Mouse (Mus musculus) liver, embryonic 12.5 days (tissue): ENCODE results near the gene Ttll12. TPM values are rescaled to one million over a fixed set of nuclear protein-coding genes. Genes with fewer than 3 reads are reported as not detected.

Experiments
- ATAC-seq: fragments of 200-750 bp; cut with Nextera tagmentation; 2 replicates; pipeline ENCODE4 v1.8.0; 2017; ENCODE audit warnings: moderate number of reproducible peaks, mild to moderate bottlenecking, moderate library complexity
- H3K27ac ChIP-seq: fragments of 300-500 bp; sonication (generic); 2 replicates; pipeline ENCODE4 v1.5.1; 2016; ENCODE audit warnings: mild to moderate bottlenecking
- H3K27me3 ChIP-seq: fragments of 300-500 bp; sonication (generic); replicated peaks from 2 replicates; pipeline ENCODE4 v1.6.1; 2016; ENCODE audit warnings: mild to moderate bottlenecking, moderate library complexity
- H3K36me3 ChIP-seq: fragments of 300-500 bp; sonication (generic); 2 replicates; pipeline ENCODE4 v1.6.1; 2016; ENCODE audit warnings: mild to moderate bottlenecking, moderate library complexity
- H3K4me1 ChIP-seq: fragments of 300-500 bp; sonication (generic); 2 replicates; pipeline ENCODE4 v1.6.1; 2016
- H3K4me2 ChIP-seq: fragments of 300-500 bp; sonication (generic); 2 replicates; pipeline ENCODE4 v1.6.1; 2016; ENCODE audit warnings: mild to moderate bottlenecking, moderate library complexity
- H3K4me3 ChIP-seq: fragments of 300-500 bp; sonication (generic); 2 replicates; pipeline ENCODE4 v1.5.1; 2016; ENCODE audit warnings: mild to moderate bottlenecking, moderate library complexity
- H3K9ac ChIP-seq: fragments of 300-500 bp; sonication (generic); 2 replicates; pipeline ENCODE4 v1.6.1; 2016; ENCODE audit warnings: mild to moderate bottlenecking, moderate library complexity
- H3K9me3 ChIP-seq: fragments of 300-500 bp; sonication (generic); replicated peaks from 2 replicates; pipeline ENCODE4 v1.6.1; 2016; ENCODE audit warnings: mild to moderate bottlenecking, moderate library complexity
- WGBS: fragments of 180-500 bp; shearing (Covaris S2); methylation state at CpG from one replicate; pipeline ENCODE4 v1.1.7; 2016; ENCODE audit not compliant: insufficient replicate concordance; 5-methylcytosine and 5-hydroxymethylcytosine counted together
- polyA plus RNA-seq: library from polyadenylated mRNA; unstranded; fragments of >200 nt; fragmentation: Nextera tagmentation; extraction: Ambion mirVana; gene quantifications from 2 replicates; pipeline ENCODE4 v1.2.1, GENCODE M21; 2016

Gene Ttll12
- polyA plus RNA-seq, 1 experiment from 2014 or later, result 62.7 TPM

DNA sequence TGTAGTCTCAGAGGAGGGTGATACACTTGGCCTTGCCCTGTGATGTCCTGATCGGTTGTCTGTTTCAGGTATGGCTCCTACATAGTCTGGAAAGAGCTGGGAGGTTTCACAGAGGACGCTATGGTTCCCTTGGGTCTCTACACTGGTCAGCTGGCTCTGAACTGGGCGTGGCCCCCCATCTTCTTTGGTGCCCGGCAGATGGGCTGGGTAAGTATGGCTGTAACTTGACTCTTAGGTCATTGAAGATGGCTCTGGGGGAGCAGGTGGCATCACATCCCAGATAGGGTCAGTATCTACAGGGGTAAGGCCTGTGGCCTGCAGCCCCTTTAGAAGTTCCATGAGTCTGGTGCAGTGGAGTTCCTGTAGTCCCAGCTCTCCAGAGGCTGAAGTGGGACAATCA, 22.8 kb downstream of the Ttll12 start:
- H3K27ac ChIP-seq, result no peak overlapping the region
- no peak for ATAC-seq

DNA sequence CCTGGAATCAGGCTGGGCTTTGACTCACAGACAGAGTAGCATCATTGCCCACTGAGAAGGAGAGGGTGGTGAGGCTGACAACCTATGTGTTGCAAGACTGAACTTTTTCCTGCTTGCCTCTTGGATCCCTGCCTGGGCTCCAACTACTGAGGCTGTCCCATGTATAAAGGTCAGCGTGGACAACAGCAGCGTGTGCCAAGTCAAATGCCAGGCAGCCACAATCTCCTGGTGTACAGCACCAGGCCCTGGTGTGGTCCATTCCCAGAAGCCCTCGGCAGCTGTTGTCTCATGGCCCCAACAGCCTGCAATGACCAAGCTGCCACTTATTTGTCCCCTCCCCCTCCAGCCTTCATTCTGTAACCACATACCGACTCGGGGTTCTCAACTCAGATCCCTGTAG, 23.3 kb downstream of the Ttll12 start:
- ATAC-seq, result no peak
- no peak overlapping the region for H3K4me2 ChIP-seq
- H3K4me3 ChIP-seq, result no peak overlapping the region
- H3K27me3 ChIP-seq, result no peaks in the 10 kb centered on the region
- no peak overlapping the region for H3K27ac ChIP-seq
- peaks cover 40% of the 10 kb centered on the region for H3K4me1 ChIP-seq
- peaks cover 51% of the 10 kb centered on the region for H3K36me3 ChIP-seq
- no peaks in the 10 kb centered on the region for H3K9me3 ChIP-seq
- no peak overlapping the region for H3K9ac ChIP-seq
- WGBS, result 77% methylated on average over 5 of the region's 5 CpGs

More for the DNA sequence above, 22.8 kb downstream of the Ttll12 start:
- no peaks in the 10 kb centered on the region for H3K27me3 ChIP-seq
- H3K4me1 ChIP-seq, result peaks cover 35% of the 10 kb centered on the region
- H3K4me3 ChIP-seq, result no peak overlapping the region
- no peaks in the 10 kb centered on the region for H3K9me3 ChIP-seq
- no peak overlapping the region for H3K9ac ChIP-seq
- H3K36me3 ChIP-seq, result peaks cover 56% of the 10 kb centered on the region
- H3K4me2 ChIP-seq, result no peak overlapping the region
- WGBS, result 75% methylated on average over 4 of the region's 4 CpGs

DNA sequence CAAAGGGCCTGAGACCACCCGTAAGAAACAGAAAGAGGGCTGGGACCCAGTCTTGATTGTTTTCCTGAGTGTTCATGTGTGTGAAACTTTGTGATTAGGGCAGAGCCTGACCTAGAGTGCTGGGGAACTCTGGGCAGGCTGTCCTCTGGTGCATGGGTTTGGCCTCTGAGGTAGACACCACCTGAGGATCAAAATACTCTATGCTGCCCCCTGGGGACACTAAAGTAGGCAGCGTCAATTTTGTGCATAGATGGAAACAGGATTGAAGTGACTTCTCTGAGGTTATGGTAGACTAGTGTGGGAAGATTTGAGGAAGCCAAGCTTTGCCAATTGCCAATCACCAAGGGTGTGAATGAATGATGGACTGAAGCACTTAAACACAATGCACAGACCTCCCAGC, 24.3 kb downstream of the Ttll12 start:
- Histone ChIP-seq H3K36me3 (peaks cover 41% of the 10 kb centered on the region), H3K4me2 (no peak overlapping the region), H3K4me1 (peaks cover 50% of the 10 kb centered on the region), H3K27ac (peak overlapping the region; percentile 23; the same call in 1 of the 2 replicates), H3K9ac (no peak overlapping the region), H3K9me3 (no peaks in the 10 kb centered on the region), H3K4me3 (no peak overlapping the region), H3K27me3 (no peaks in the 10 kb centered on the region)
- WGBS, result 58% methylated on average over 2 of the region's 2 CpGs
- no peak for ATAC-seq

DNA sequence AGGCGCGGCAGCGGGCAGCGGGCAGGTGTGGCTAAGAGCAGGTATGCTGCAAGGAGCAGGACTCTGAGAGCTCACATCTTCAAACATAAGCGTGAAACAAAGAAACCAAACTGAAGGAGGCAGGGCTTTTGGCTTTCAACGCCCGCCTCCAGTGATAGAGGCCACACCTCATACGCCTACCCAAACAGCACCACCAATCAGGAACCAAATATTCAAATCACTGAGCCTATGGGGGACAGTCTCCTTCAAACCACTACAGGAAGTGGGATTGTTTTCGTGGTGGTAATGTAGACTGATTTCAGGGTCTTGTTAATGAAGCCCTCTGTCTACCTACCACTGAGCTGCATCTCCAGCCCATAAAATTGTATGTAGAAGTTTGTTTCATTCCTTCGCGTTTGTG, 25.3 kb downstream of the Ttll12 start:
- peaks cover 57% of the 10 kb centered on the region for H3K4me1 ChIP-seq
- H3K9ac ChIP-seq, result no peak overlapping the region
- 48% methylated on average over 11 of the region's 11 CpGs for WGBS
- no peak overlapping the region; the same call in 1 of the 2 replicates for H3K4me2 ChIP-seq
- peaks cover 31% of the 10 kb centered on the region for H3K36me3 ChIP-seq
- no peaks in the 10 kb centered on the region for H3K9me3 ChIP-seq
- H3K4me3 ChIP-seq, result no peak overlapping the region
- ATAC-seq, result no peak
- peak overlapping the region; percentile 22; the same call in 1 of the 2 replicates for H3K27ac ChIP-seq
- no peaks in the 10 kb centered on the region for H3K27me3 ChIP-seq

DNA sequence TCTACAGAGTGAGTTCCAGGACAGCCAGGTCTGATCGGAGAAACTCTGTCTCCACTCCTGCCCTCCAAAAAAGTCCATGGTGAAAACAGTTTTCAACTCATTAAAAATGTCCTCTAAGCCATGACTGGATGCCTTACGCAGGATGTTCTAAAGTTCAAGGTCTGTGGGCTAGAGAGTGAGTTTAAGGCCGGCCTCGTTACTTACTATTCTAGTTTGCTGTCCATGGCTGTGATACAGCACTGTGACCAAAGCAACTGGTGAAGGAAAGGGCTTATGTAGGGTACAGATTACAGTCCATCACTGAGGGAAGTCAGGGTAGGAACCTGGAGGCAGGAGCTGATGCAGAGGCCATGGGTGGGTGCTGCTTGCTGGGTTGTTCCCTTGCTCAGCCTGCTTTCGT, 26.4 kb downstream of the Ttll12 start:
- no peak overlapping the region for H3K4me3 ChIP-seq
- H3K9me3 ChIP-seq, result no peaks in the 10 kb centered on the region
- no peaks in the 10 kb centered on the region for H3K27me3 ChIP-seq
- H3K36me3 ChIP-seq, result peaks cover 20% of the 10 kb centered on the region
- H3K9ac ChIP-seq, result no peak overlapping the region
- no peak for ATAC-seq
- 89% methylated on average over 5 of the region's 5 CpGs for WGBS
- peaks cover 62% of the 10 kb centered on the region for H3K4me1 ChIP-seq
- H3K27ac ChIP-seq, result 0 out of 2 replicates have a peak overlapping the region, but pooled peaks have one; percentile 12
- H3K4me2 ChIP-seq, result no peak overlapping the region

DNA sequence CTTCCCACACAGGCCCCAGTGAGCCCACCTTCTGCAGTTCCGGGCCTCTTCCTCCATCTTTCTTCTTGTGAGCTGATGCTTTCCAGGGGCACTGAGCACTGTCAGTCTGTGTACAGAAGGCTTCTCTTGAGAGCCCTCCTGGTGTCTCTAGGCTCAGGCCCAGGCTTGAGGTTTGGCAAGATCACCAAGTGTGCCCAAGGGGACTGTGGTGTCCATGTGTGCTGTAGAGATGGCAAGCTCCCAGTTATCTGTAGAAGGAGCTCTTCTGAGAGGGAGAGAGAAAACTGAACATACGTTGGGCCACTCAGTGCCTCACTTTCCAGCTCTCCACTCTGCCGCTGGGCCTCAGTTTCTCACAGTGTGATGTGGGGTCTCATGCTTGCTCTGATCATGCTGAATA, 27.2 kb downstream of the Ttll12 start:
- Histone ChIP-seq H3K27ac (peak overlapping the region; percentile 59), H3K4me2 (peak overlapping the region; percentile 1; the same call in 1 of the 2 replicates), H3K27me3 (no peaks in the 10 kb centered on the region), H3K9me3 (no peaks in the 10 kb centered on the region), H3K4me3 (no peak overlapping the region), H3K36me3 (peaks cover 16% of the 10 kb centered on the region), H3K9ac (no peak overlapping the region; the same call in 1 of the 2 replicates), H3K4me1 (peaks cover 70% of the 10 kb centered on the region)
- WGBS, result 80% methylated on average over 3 of the region's 3 CpGs
- ATAC-seq, result no peak

DNA sequence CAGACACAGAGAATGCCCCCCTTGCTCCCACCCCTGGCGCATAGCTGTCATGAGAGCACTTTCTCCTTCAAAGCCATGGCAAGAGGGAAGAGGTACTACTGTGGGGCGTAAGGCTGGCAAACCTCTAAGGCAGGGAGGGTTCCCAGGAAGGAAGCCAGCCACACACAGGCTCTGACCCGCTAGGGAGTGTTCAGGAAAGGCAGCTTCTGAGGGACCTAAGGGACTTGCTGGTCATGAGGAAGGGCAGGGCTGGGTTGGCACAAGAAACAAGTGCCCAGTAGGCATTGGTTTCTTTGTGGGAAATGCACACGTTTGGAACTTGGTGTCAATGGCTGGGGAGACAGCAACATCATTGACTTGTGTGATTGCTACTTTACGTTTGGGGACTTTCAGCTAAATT, 29.0 kb downstream of the Ttll12 start:
- Histone ChIP-seq H3K36me3 (no peaks in the 10 kb centered on the region), H3K4me3 (peak overlapping the region; percentile 78), H3K4me1 (peaks cover 87% of the 10 kb centered on the region), H3K9me3 (no peaks in the 10 kb centered on the region), H3K27me3 (no peaks in the 10 kb centered on the region), H3K27ac (peak overlapping the region; percentile 95), H3K9ac (peak overlapping the region; percentile 58), H3K4me2 (peak overlapping the region; percentile 94)
- no peak for ATAC-seq
- WGBS, result 68% methylated on average over 5 of the region's 5 CpGs

DNA sequence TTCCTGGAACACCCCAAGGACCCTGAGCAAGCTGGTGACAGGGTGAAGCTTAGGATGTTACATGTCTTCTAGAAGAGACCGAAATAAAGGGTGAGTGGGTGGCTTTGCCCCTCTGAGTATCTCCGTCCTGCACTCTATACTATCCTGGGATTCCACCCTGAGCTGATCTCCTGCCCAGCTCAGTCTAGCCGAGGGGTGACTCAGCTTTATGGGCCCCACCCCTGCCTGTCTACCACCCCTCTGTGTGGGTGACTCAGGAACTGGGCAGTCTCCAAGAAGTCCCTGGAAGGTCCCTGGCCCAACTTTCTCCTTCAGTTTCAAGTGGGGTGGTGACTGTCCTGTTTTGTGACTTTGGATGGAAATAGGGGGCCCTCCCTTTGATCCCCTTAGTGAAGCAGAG, 29.5 kb downstream of the Ttll12 start:
- peak overlapping the region; percentile 95 for H3K27ac ChIP-seq
- H3K9me3 ChIP-seq, result no peaks in the 10 kb centered on the region
- H3K4me1 ChIP-seq, result peaks cover 89% of the 10 kb centered on the region
- peak overlapping the region; percentile 78 for H3K4me3 ChIP-seq
- no peaks in the 10 kb centered on the region for H3K27me3 ChIP-seq
- peak overlapping the region; percentile 94 for H3K4me2 ChIP-seq
- no peaks in the 10 kb centered on the region for H3K36me3 ChIP-seq
- H3K9ac ChIP-seq, result peak overlapping the region; percentile 58
- ATAC-seq, result peak; percentile 90
- 43% methylated on average over 3 of the region's 3 CpGs for WGBS

DNA sequence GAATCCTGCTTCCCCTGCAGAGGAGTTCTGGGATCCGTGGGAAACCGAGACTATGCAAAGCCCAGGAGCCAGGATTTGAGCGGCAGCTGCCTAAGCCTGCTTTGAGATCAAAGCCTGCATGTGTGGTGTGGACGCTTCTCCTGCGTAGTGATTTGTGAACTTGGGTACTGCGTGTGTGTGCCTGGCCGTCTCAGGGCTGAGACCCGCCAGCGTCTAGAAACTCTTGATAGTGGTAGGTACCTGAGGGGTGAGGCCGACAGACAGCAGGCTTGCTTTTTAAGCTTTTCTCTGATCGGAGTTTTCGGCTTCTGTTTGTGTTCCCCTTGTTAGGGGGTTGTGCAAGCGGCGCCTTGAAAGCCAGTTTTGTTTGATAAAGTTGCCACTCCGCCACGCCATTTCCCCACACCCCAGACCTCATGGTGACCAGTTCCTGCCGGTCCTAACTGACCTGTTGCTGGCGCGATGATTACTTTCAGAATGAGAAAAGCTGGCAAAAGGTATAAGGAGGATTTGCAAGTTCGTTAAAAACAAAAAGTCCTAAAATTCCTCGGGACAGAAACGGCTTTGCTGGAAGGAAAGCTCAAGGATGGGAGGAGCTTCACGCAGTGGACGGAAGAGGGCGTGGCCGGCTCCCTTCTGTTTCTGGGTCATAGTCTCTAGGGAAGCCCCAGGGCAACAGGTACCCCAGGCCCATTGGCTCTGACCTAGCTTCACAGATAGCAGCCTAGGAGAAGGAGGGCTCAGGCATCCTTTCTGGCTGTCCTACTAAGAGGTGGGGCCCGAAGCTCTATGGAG, 30.9 kb downstream of the Ttll12 start:
- Histone ChIP-seq H3K27ac (peak overlapping the region; percentile 95), H3K27me3 (no peaks in the 10 kb centered on the region), H3K4me2 (peak overlapping the region; percentile 94), H3K36me3 (no peaks in the 10 kb centered on the region), H3K4me3 (peak overlapping the region; percentile 78), H3K9me3 (no peaks in the 10 kb centered on the region), H3K9ac (peak overlapping the region; percentile 87), H3K4me1 (peaks cover 77% of the 10 kb centered on the region)
- WGBS, result 1% methylated on average over 27 of the region's 27 CpGs
- peak; percentile 25; the same call in 1 of the 2 replicates for ATAC-seq

DNA sequence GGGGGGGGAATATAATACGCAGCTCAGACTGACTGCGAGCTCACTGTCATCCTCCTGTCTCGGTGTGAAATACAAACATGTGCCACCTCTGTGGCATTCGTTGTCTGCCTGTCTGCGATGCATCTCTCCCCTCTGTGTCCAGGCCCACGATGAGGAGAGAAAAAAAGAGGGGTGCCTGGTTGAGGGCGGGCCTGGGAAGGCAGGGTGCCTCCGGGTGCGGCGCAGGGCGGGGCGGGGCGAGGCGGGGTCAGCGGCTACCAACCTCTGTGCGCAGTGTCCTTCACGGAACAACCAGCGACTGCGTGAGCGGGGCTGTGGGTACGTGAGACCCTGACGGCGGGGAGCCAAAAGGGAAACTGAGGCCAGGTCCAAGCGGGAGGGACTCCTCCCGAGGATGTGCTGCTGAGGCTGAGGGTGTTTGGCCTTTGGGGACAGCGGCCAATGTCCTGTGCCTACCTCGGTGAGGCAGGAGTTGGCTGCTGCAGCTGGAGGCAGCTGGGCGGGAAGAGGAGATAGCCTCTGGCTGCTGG, 31.6 kb downstream of the Ttll12 start, which contains the start of the genes Tspo and Mcat:
Tspo (plus strand) TSS at position 266 of the 530 bp plus-strand sequence.
Mcat (minus strand) TSS at position 461 of the 530 bp plus-strand sequence.
- peak; percentile 84 for ATAC-seq
- Histone ChIP-seq H3K36me3 (no peaks in the 10 kb centered on the region), H3K9ac (peak within 1 kb of the TSS; percentile 87), H3K27me3 (no peaks in the 10 kb centered on the region), H3K4me1 (peaks cover 72% of the 10 kb centered on the region), H3K9me3 (no peaks in the 10 kb centered on the region), H3K4me3 (peak within 1 kb of the TSS; percentile 78), H3K4me2 (peak within 1 kb of the TSS; percentile 94), H3K27ac (peak within 1 kb of the TSS; percentile 95)
- WGBS, result under 1% methylated on average over 28 of the region's 28 CpGs

DNA sequence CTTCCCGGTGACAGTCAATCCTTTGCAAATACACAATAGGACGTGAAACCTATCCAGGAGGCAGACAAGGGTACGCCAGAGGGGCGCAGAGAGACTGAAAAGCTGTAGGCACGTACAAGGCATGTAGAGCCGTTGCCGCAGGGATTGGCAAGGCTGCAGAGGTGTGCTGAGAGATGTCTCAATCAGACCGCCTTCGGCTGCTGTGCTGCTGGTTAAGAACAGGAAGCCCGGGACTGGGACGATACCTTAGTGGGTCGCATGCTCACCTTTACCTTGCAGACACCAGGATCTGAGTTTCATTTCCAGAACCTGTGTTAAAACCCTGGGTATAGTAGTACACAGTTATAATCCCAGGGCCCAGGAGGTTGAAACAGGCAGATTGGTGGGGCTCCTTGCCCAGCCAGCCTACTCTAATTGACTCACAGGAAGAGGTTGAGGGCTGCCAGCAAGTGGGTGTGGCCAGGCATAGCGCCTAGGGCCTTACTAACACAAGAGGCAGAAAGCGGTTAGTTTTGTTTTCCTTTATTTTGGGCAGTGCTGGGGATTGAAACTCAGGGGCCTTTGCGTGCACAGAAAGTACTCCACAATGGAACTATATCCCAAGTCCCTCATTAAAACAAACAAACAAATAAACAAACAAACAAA, 32.2 kb downstream of the Ttll12 start:
- peak overlapping the region; percentile 87 for H3K9ac ChIP-seq
- H3K27ac ChIP-seq, result peak overlapping the region; percentile 95
- H3K9me3 ChIP-seq, result no peaks in the 10 kb centered on the region
- peak overlapping the region; percentile 94 for H3K4me2 ChIP-seq
- 26% methylated on average over 15 of the region's 15 CpGs for WGBS
- peak; percentile 43 for ATAC-seq
- H3K4me1 ChIP-seq, result peaks cover 65% of the 10 kb centered on the region
- H3K36me3 ChIP-seq, result no peaks in the 10 kb centered on the region
- no peaks in the 10 kb centered on the region for H3K27me3 ChIP-seq
- H3K4me3 ChIP-seq, result peak overlapping the region; percentile 78
